Mouse (Mus musculus): ENCODE measurements at regions not wholly inside any gene's neighbourhood (a gene's known extent, or its start where the extent isn't known, plus 50 kb on each side); places are given as distances from the start of the nearest gene placed in this dataset.

DNA sequence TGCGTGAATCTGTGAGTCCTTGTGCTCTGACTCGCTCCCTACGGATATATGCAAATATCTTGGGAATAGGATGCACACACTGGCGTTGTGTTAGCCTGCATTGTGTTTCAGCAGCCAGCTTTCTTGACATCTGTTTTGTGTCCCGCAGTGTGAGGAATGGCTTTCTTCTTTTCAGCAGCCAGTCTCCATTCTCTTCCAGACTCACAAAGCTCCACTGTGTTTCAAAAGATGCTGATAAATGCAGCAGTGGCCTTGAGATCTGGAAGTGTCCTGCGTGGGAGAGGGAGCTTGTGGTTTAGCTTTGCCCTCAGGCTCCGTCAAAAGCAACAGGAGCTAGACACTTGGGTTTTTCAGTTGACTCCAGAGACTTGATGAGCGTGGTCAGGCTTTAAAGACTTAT, 188.9 kb upstream of the Fat4 start:
- TF ChIP-seq POLR2A (IDR thresholded peaks at IDR 0.05; ENCODE audit: insufficient read depth, low read length) = no peak
- TF ChIP-seq CTCF (IDR thresholded peaks at IDR 0.05; ENCODE audit: low read depth, low read length) = no peak
